ENCODE assay signal across 23 mouse cellular contexts in the genomic region with DNA sequence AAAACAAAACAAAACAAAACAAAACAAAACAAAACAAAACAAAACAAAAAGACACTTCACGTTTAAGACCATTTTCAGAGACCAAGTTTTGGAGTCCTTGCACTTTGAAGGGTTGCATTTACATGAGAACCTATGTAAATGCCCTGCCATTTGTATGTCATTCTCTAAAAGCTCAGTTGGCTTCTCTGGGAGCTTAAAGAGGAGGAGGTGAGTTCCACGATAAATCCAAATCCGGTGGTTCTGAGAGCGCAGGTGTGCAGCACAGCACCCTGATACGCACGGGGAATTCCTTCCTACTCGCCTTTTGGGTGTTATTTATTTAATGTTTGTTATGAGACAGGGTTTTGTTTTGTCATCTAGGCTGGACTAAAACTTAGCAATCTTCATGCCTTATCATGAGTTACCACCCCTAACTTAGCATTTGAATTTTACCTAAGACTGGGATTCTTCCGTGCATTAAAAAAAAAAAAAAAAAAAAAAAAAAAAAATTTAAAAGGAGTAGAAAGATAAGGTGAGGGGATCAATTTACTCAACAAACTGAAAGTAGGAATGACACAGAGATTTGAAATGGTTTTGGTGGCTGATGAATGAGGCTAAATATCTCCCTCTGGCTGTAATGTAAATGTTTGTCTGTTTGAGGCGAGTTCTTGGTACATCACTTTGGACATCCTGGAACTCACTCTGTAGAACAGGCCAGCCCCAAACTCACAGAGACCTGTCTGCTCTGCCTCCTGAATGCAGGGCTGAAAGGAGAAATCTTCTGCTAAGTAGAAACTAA.
DNase-seq lines count a peak whose midpoint lies in the region; TF ChIP-seq lines count a peak whose summit lies in the region.
"Had no signal": no experiment of that assay in that cellular context is flagged by ENCODE, and none has a peak within 500 bp of the region (broad histone marks: within the 10 kb centered on the region; RNA-seq: fewer than 3 reads in every experiment).

No protein-coding gene starts in this region.

- DNase-seq in 416B (ENCODE audit: low read depth), result peak; percentile 39
- DNase-seq in A20 (ENCODE audit: low read depth, low spot score), result peak; percentile 37
- DNase-seq in ES-E14 (ENCODE audit: low read depth, low spot score), result no peak
- DNase-seq in ZHBTc4 (ENCODE audit: low read depth, low spot score), result peak; percentile 76
- DNase-seq in Muller cell, postnatal 12 days (ENCODE audit: inconsistent ontology term), result no peak
- DNase-seq in layer of hippocampus, postnatal 25 days (ENCODE audit: extremely low spot score in 1 of 2, low spot score in 1 of 2), result no peak
- DNase-seq in layer of hippocampus, postnatal 10 days (ENCODE audit: low spot score in 2 of 2), result no peak
- DNase-seq: adrenal gland, adult 8-10 months; adrenal gland, postnatal 25 days; B cell, adult 2 months; cerebellum, adult 11-12 months; cerebellum, adult 8-10 months; cerebellum, postnatal 10 days; cerebellum, postnatal 36 days; gastrocnemius, adult 2 months; gastrocnemius, postnatal 14 days; heart, adult 11 months; kidney, adult 18-20 months had no signal

- no peak overlapping the region for H3K9ac ChIP-seq in ES-E14 (ENCODE audit: insufficient read depth, low read depth, low read length, poor library complexity, severe bottlenecking)
- H3K9ac ChIP-seq: forebrain, embryonic 13.5 days; hindbrain, embryonic 12.5 days; hindbrain, embryonic 15.5 days had no signal

- in situ Hi-C loops in ES-E14 (cut with MboI; ENCODE audit: low sequenced_read_pairs in 2 of 2, unreplicated experiment in 2 of 2), result no loop called here

- H3K4me3 ChIP-seq in ES-E14 (ENCODE audit: insufficient read depth in 1 of 2, low read depth in 1 of 2, low read length in 2 of 2, poor library complexity in 1 of 2, severe bottlenecking in 1 of 2), result no peak overlapping the region
- H3K4me3 ChIP-seq: forebrain, embryonic 10.5 days; forebrain, embryonic 13.5 days; gastrocnemius, adult 2 months; hindbrain, embryonic 12.5 days; hindbrain, embryonic 15.5 days had no signal

- peaks cover 8 to 26% of the 10 kb centered on the region in 2 experiments for H3K4me1 ChIP-seq in ES-E14 (ENCODE audit: control insufficient read depth in 2 of 2, insufficient read depth in 2 of 2, low read length in 2 of 2, poor library complexity in 1 of 2)
- H3K4me1 ChIP-seq: forebrain, embryonic 13.5 days; hindbrain, embryonic 12.5 days; hindbrain, embryonic 15.5 days had no signal

- H3K36me3 ChIP-seq in ES-E14 (ENCODE audit: control insufficient read depth, insufficient read depth, low read length, poor library complexity, severe bottlenecking), result no peaks in the 10 kb centered on the region
- H3K36me3 ChIP-seq: forebrain, embryonic 10.5 days; G1E; hindbrain, embryonic 12.5 days; hindbrain, embryonic 15.5 days had no signal

- H3K9me3 ChIP-seq in ES-E14 (ENCODE audit: control insufficient read depth, insufficient read depth, low read depth, low read length), result no peaks in the 10 kb centered on the region
- H3K9me3 ChIP-seq: forebrain, embryonic 13.5 days; G1E; hindbrain, embryonic 12.5 days; hindbrain, embryonic 15.5 days had no signal

- H3K27ac ChIP-seq in ES-E14 (ENCODE audit: insufficient read depth, low read depth, low read length, poor library complexity, severe bottlenecking), result no peak overlapping the region
- H3K27ac ChIP-seq: forebrain, embryonic 10.5 days; forebrain, embryonic 13.5 days; gastrocnemius, adult 2 months; hindbrain, embryonic 12.5 days; hindbrain, embryonic 15.5 days had no signal

TF ChIP-seq in ES-E14, 5 proteins besides CTCF, POLR2A, EP300 and RAD21:
- no peak for TF ChIP-seq CHD2 (IDR thresholded peaks at IDR 0.05; ENCODE audit: low read depth, low read length)
- TF ChIP-seq ZNF384 (IDR thresholded peaks at IDR 0.05; ENCODE audit: low read depth, low read length), result peak; percentile 53; the same call in 1 of the 2 replicates
- no peak for TF ChIP-seq MAFK (IDR thresholded peaks at IDR 0.05; ENCODE audit: insufficient read depth, low read depth, low read length)
- no peak for TF ChIP-seq ZC3H11A (IDR thresholded peaks at IDR 0.05; ENCODE audit: borderline replicate concordance, low read depth, low read length)
- no peak for TF ChIP-seq HCFC1 (IDR thresholded peaks at IDR 0.05; ENCODE audit: borderline replicate concordance, insufficient read depth, low read length)
TF ChIP-seq in ES-E14: peak in this region for 1.

Comparison
In these comparisons a context has a peak if more than half of its experiments do, and no peak if none do; other contexts are left out.
1. DNase-seq: peak in 416B (single experiment), A20 (single experiment) and ZHBTc4 (single experiment); none in ES-E14 (single experiment), Muller cell, postnatal 12 days (single experiment), layer of hippocampus, postnatal 25 days (0 of 2) and layer of hippocampus, postnatal 10 days (0 of 2).